Mouse (Mus musculus) ES-Bruce4 (cell line): Measurements from ENCODE around the gene Ndufa6.

Experiments used
- CTCF ChIP-seq: IDR thresholded peaks from one replicate; pipeline ENCODE4 v1.8.1; 2011; ENCODE audit warnings: low read depth, low read length
- POLR2A ChIP-seq: IDR thresholded peaks from one replicate; pipeline ENCODE4 v1.8.1; 2011; ENCODE audit warnings: low read length; ENCODE audit not compliant: insufficient read depth

- no peak for TF ChIP-seq POLR2A
- no peak for TF ChIP-seq CTCF
Measured at GRCm38 (mm10) chr15:82335194-82335593, 18.9 kb downstream of the Ndufa6 start.
